Mouse (Mus musculus): ENCODE results near the gene Prnp. TPM values are rescaled to one million over a fixed set of nuclear protein-coding genes. Genes with fewer than 3 reads are reported as not detected.

Gene Prnp
- polyA plus RNA-seq, 1 experiment from 2014 or later, result 66.4 TPM

DNA sequence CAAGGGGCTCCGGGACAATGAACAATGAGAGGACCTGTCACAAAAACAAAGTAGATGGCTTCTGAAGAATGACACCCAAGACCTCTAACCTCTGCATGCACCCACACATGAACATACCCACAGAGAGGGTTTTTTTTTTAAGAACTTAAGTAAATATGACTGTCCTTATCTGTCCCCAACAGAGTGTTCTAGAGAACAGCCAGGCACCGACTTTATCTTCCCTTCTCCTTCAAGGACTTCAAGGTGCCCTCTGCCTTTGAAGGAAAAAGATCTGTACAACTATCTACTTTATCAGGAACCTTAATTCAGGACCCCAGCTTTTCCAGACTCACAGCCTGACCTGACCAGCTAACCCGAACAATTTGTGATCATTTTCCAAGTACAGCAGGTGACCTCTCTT lies 30.8 kb downstream of the Prnp start:
- H3K27me3 ChIP-seq, result no peaks in the 10 kb centered on the region
- no peak overlapping the region for H3K27ac ChIP-seq
- WGBS, result 84% methylated on average over 3 of the region's 3 CpGs
- no peaks in the 10 kb centered on the region for H3K4me1 ChIP-seq
- peaks cover 14% of the 10 kb centered on the region for H3K36me3 ChIP-seq (replicated peaks)
- H3K9me3 ChIP-seq, result no peaks in the 10 kb centered on the region
- ATAC-seq (ENCODE audit: low FRiP score), result no peak
- H3K4me2 ChIP-seq, result no peak overlapping the region
- no peak overlapping the region for H3K9ac ChIP-seq
- H3K4me3 ChIP-seq (replicated peaks), result no peak overlapping the region

DNA sequence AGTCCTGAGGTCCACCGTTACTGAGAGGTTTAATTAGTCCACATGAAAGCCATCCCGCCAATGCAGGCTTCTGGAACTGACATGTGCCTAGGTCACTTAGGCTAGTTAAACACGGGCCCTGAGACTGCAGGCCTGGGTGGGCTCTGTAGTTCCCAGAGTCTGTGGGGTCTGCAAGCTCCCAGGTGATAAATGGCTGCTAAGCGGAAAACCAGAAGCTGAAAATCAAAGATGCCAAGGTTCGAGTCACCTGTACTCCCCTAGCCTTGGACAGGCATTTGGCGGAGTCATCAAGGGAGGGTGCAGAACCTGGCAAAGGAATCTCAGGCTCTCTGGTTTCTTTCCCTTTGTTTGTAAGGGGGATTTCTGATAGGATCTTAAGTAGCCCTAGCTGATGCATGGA lies 31.8 kb downstream of the Prnp start:
- WGBS, result 77% methylated on average over 6 of the region's 6 CpGs
- H3K36me3 ChIP-seq (replicated peaks), result peaks cover 10% of the 10 kb centered on the region
- no peaks in the 10 kb centered on the region for H3K9me3 ChIP-seq
- ATAC-seq (ENCODE audit: low FRiP score), result no peak
- H3K27me3 ChIP-seq, result no peaks in the 10 kb centered on the region
- no peak overlapping the region for H3K27ac ChIP-seq
- no peak overlapping the region for H3K4me3 ChIP-seq (replicated peaks)
- H3K4me1 ChIP-seq, result no peaks in the 10 kb centered on the region
- no peak overlapping the region for H3K9ac ChIP-seq
- no peak overlapping the region for H3K4me2 ChIP-seq

DNA sequence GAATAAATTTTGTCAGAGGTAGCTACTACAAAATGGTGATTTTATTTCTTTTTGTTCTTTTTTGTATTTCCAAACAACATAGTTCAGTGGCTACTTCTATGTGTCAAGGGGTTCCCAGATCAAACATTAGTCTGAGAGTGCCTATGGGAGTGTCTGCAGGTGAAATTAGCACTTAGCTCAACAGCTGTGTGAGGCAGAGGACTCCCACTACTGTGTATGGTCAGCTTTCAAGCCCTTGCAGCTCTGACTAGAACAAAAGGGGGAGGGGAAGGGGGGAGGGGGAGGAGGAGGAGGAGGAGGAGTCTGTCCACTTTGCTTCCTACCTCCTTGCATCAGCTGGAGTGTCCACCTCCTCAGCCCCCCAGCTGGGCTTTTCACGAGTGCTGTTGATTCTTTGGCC lies 34.6 kb downstream of the Prnp start:
- Histone ChIP-seq H3K27me3 (peaks cover 3% of the 10 kb centered on the region; the same call in 1 of the 2 replicates), H3K36me3 (replicated peaks) (no peaks in the 10 kb centered on the region), H3K9me3 (no peaks in the 10 kb centered on the region), H3K4me2 (no peak overlapping the region), H3K4me1 (no peaks in the 10 kb centered on the region), H3K9ac (no peak overlapping the region), H3K27ac (no peak overlapping the region), H3K4me3 (replicated peaks) (no peak overlapping the region)
- 8% methylated on average over 1 of the region's 1 CpGs for WGBS
- ATAC-seq (ENCODE audit: low FRiP score), result no peak

DNA sequence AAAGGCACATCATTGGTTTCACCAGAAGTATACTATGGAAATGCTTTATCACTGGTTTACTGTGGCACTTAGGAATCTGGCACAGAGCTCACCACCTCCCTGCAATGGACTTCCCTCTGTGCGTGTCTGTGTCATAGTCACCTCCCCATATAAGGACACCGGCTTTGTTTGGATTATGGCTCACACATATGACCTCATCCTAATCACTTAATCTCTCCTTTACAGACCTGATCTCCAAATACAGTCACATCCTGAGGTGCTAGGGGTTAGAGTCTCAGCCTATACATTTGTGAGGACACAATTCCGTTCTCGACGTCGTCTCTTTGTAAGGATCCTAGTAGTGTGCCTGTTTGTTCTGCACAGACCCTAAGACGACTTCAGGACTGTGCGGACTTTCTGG lies 35.5 kb downstream of the Prnp start:
- Histone ChIP-seq H3K27me3 (peaks cover 7% of the 10 kb centered on the region), H3K4me1 (no peaks in the 10 kb centered on the region), H3K36me3 (replicated peaks) (no peaks in the 10 kb centered on the region), H3K9me3 (no peaks in the 10 kb centered on the region), H3K27ac (no peak overlapping the region), H3K9ac (no peak overlapping the region), H3K4me2 (no peak overlapping the region), H3K4me3 (replicated peaks) (no peak overlapping the region)
- WGBS, result 91% methylated on average over 8 of the region's 8 CpGs
- no peak for ATAC-seq (ENCODE audit: low FRiP score)

DNA sequence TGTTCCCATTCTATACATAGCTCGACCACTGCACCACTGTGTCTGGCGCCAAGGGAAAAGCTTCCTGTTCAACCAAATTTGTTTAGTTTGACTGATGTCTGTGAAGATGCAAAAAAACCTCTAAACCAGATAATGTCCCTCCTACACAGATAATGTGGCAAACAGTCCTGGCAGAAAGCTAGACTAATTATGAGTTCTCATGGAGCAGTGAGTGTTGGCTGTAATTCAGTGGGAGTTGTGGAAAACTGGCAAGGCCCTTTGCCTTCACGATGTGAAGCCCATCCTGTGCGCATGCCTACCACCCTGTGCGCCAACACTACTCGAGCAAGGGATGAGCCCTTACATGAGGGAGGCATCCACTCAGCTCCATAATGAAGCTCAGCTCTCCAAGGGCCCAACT lies 36.0 kb downstream of the Prnp start:
- no peak overlapping the region for H3K4me2 ChIP-seq
- H3K9me3 ChIP-seq, result no peaks in the 10 kb centered on the region
- no peak for ATAC-seq (ENCODE audit: low FRiP score)
- H3K9ac ChIP-seq, result no peak overlapping the region
- peaks cover 12% of the 10 kb centered on the region for H3K27me3 ChIP-seq
- no peaks in the 10 kb centered on the region for H3K4me1 ChIP-seq
- no peak overlapping the region for H3K4me3 ChIP-seq (replicated peaks)
- no peaks in the 10 kb centered on the region for H3K36me3 ChIP-seq (replicated peaks)
- H3K27ac ChIP-seq, result no peak overlapping the region
- WGBS, result 93% methylated on average over 6 of the region's 6 CpGs

DNA sequence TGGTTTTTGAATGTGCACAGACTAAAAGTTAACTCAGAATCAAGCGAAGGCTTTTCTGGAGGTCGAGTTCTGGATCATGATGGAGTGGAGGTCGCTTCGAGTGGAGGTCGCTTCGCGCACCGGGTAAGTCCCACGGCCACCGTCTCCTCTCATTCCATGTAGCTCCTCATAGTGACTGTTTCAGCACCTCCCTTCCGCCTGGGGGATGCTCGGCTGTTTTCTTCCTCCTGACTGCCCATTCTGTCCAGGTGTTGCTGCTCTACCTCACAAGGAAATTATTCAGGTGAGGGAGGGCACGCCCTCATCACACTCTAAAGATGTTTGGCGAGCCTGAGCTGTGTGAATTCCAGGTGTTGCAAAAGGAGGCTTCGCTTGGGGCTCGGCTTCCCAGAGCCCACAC lies 36.6 kb downstream of the Prnp start:
- Histone ChIP-seq H3K27me3 (peaks cover 13% of the 10 kb centered on the region), H3K4me3 (replicated peaks) (no peak overlapping the region), H3K27ac (no peak overlapping the region), H3K4me2 (no peak overlapping the region), H3K9me3 (no peaks in the 10 kb centered on the region), H3K9ac (no peak overlapping the region), H3K4me1 (no peaks in the 10 kb centered on the region), H3K36me3 (replicated peaks) (no peaks in the 10 kb centered on the region)
- WGBS, result 88% methylated on average over 16 of the region's 16 CpGs
- ATAC-seq (ENCODE audit: low FRiP score), result no peak

DNA sequence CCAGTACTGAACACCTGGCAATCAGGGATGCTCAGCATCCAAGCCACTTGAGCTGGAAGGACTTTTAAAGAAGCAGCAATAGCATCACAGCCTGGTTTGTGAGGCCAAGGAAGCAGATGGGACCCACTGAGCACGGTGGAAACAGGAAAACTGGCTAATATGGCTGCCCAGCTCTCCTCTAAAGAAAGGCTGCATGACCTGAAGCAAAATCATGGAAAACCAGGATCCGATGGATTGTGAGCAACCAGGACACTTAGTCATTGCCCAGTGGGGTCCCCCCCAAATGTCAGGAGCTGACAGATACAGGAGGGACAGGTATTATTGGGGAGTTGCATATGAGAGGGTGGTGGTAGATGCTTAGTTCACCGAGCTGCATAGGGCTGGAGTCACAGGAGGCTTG lies 38.4 kb downstream of the Prnp start:
- H3K27ac ChIP-seq, result no peak overlapping the region
- no peak for ATAC-seq (ENCODE audit: low FRiP score)
- 85% methylated on average over 3 of the region's 3 CpGs for WGBS
- no peak overlapping the region for H3K4me3 ChIP-seq (replicated peaks)
- peaks cover 30% of the 10 kb centered on the region for H3K27me3 ChIP-seq
- H3K9me3 ChIP-seq, result no peaks in the 10 kb centered on the region
- H3K36me3 ChIP-seq (replicated peaks), result no peaks in the 10 kb centered on the region
- no peak overlapping the region for H3K4me2 ChIP-seq
- H3K4me1 ChIP-seq, result peaks cover 6% of the 10 kb centered on the region
- H3K9ac ChIP-seq, result no peak overlapping the region

DNA sequence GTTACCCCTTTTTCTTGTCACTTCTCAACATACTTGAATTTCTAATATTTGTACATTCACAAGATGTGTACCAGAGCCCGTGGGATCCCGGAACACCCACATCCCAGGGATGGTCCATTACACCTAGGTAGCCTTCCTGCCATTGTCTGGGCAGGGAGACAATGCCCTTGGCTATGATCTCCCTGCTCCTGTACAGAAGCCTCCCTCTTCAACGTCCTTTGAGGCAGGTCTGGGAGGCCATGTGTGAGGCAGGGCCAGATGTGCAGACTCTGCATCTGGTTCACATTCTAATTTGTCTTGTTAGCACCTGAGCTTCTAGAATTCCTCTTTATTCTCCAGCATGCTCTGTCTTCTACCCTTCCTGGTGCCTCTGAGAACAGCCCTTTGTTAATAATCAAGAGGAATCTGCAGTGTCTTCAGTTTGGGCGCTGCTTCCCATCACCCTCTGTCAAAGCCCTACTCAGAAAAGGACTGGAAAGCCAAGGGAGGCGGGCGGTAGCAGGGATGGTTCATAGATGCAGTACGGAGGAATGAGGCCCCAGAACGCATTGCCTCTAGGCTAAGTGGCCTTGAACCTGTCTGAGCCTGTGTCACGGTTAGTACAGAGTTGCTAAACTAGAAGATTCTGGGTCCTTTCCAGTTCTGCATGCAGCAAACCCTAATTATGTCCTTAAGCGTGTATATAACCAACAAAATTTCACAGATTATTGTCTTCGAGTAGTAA lies 39.4 kb downstream of the Prnp start:
- no peak for ATAC-seq (ENCODE audit: low FRiP score)
- Histone ChIP-seq H3K4me1 (peaks cover 8% of the 10 kb centered on the region), H3K9me3 (no peaks in the 10 kb centered on the region), H3K27me3 (peaks cover 39% of the 10 kb centered on the region), H3K4me3 (replicated peaks) (no peak overlapping the region), H3K27ac (no peak overlapping the region), H3K9ac (no peak overlapping the region), H3K4me2 (no peak overlapping the region), H3K36me3 (replicated peaks) (no peaks in the 10 kb centered on the region)
- WGBS, result 76% methylated on average over 11 of the region's 11 CpGs

DNA sequence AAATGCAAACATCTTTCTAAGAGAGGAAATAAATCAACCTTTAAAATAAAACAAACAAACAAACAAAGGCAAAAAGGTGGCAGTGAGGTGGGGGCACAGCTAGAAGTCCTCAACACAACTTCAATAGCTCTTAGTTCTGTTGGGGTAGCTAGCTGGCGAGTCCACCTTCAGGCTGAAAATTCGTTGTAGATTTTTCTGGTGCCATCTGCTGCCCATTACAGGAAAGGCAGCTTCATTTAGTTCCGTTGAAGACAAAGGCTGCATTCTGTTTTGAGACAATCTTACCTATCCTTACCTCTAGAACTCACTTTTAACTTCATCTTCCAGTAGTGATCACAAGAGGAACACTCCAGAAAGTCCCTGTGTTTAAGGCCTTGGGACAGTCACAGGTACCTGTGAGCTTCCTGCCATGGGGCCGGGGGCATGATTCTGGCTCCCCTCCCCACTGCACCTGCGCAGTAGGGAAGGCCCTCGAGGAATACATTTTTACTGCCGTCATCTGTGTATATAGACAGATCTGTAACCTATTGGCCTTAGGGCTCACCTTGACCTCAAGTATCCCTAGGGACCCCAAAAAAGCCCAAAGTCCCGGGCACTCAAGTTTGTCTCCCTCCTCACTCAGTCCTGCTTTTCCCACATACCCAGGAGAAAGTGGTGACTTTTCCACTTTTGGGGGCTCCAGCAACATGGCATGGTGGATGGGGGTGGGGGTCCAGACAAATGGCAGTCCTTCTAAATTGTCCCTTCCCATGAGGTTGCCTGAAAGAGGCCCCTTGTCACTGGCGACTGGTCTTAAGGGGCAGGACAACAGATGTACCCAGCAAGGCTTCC lies 40.3 kb downstream of the Prnp start:
- Histone ChIP-seq H3K27ac (no peak overlapping the region), H3K27me3 (peaks cover 47% of the 10 kb centered on the region)
- WGBS, result 52% methylated on average over 9 of the region's 9 CpGs

DNA sequence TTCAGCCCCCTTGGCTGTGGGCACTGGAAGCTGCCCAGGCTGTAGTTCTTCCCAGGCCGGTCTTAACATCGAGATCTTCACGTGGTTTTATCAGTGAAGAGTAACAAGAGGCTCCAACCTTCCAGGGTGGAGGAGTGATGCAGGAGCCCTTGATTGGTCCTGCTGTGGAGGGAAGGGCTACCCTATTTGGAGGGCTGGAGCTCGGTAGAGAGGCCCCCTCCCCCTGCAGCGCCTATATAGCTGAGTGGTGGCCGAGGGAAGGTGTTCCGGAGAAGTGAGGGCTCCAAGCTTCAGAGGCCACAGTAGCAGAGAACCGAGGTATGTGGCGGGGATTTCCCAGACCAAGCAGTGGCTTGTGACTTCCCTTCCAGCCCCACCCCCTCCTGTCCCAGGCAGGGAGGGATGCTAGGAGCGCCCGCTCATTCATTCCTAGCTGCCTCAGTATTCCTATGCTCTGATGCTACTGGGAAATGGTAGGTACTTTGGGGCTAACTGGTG lies 40.9 kb downstream of the Prnp start, which contains the start of gene Prnd:
Prnd (plus strand) TSS at position 264 of the 498 bp plus-strand sequence.
- Histone ChIP-seq H3K9me3 (no peaks in the 10 kb centered on the region), H3K4me1 (peaks cover 13% of the 10 kb centered on the region), H3K9ac (no peak within 1 kb of the TSS), H3K36me3 (replicated peaks) (no peaks in the 10 kb centered on the region), H3K4me2 (no peak within 1 kb of the TSS; the same call in 1 of the 2 replicates), H3K27ac (no peak within 1 kb of the TSS), H3K27me3 (peaks cover 47% of the 10 kb centered on the region), H3K4me3 (replicated peaks) (no peak within 1 kb of the TSS)
- 11% methylated on average over 11 of the region's 11 CpGs for WGBS
- ATAC-seq (ENCODE audit: low FRiP score), result no peak

More for the DNA sequence above, 40.3 kb downstream of the Prnp start:
- H3K9me3 ChIP-seq, result no peaks in the 10 kb centered on the region
- H3K4me2 ChIP-seq, result no peak overlapping the region; the same call in 1 of the 2 replicates
- H3K9ac ChIP-seq, result no peak overlapping the region
- peak; percentile 42; the same call in 1 of the 2 replicates for ATAC-seq (ENCODE audit: low FRiP score)
- H3K4me1 ChIP-seq, result peaks cover 11% of the 10 kb centered on the region
- H3K4me3 ChIP-seq (replicated peaks), result no peak overlapping the region
- H3K36me3 ChIP-seq (replicated peaks), result no peaks in the 10 kb centered on the region

DNA sequence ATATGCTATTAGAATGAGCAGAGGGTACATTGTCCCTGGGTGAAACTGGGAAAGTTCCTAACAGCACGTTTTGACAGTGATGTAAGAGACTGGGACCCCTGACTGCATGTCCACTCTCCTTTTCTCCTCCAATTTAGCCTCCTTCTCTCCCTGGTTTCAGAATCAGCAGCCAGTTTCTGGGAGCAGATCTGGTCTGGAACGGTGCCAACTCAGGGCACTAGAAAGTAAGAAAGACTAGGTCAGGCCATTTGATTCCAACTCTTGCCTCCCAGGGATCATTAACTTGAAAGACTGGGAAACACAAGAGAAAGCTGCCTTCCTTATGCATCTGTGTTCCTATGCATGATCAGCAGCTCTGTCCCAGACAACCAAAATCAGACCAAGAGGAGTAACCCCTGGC lies 42.7 kb downstream of the Prnp start:
- H3K9ac ChIP-seq, result no peak overlapping the region
- no peak overlapping the region for H3K4me3 ChIP-seq (replicated peaks)
- H3K36me3 ChIP-seq (replicated peaks), result no peaks in the 10 kb centered on the region
- H3K4me1 ChIP-seq, result peaks cover 13% of the 10 kb centered on the region
- H3K4me2 ChIP-seq, result no peak overlapping the region
- no peaks in the 10 kb centered on the region for H3K9me3 ChIP-seq
- peaks cover 55% of the 10 kb centered on the region for H3K27me3 ChIP-seq
- no peak overlapping the region for H3K27ac ChIP-seq
- WGBS, result 53% methylated on average over 2 of the region's 2 CpGs
- ATAC-seq (ENCODE audit: low FRiP score), result no peak

DNA sequence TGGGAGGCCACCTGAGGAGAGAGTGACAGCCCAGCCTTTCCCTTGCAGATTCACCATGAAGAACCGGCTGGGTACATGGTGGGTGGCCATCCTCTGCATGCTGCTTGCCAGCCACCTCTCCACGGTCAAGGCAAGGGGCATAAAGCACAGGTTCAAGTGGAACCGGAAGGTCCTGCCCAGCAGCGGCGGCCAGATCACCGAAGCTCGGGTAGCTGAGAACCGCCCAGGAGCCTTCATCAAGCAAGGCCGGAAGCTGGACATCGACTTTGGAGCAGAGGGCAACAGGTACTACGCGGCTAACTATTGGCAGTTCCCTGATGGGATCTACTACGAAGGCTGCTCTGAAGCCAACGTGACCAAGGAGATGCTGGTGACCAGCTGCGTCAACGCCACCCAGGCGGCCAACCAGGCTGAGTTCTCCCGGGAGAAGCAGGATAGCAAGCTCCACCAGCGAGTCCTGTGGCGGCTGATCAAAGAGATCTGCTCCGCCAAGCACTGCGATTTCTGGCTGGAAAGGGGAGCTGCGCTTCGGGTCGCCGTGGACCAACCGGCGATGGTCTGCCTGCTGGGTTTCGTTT lies 43.3 kb downstream of the Prnp start:
- H3K9me3 ChIP-seq, result no peaks in the 10 kb centered on the region
- WGBS, result 29% methylated on average over 29 of the region's 29 CpGs
- no peak overlapping the region for H3K9ac ChIP-seq
- peak overlapping the region; percentile 8 for H3K4me2 ChIP-seq
- H3K27me3 ChIP-seq, result peaks cover 52% of the 10 kb centered on the region
- H3K4me1 ChIP-seq, result peaks cover 13% of the 10 kb centered on the region
- H3K27ac ChIP-seq, result no peak overlapping the region
- H3K36me3 ChIP-seq (replicated peaks), result no peaks in the 10 kb centered on the region
- ATAC-seq (ENCODE audit: low FRiP score), result no peak
- H3K4me3 ChIP-seq (replicated peaks), result no peak overlapping the region

Data from forebrain, embryonic 12.5 days (tissue).